Mouse (Mus musculus): ENCODE measurements around the gene Cep19. TPM values are rescaled to one million over a fixed set of nuclear protein-coding genes. Genes with fewer than 3 reads are reported as not detected.

The Cep19 gene
- total and polyA plus RNA-seq, 3 experiments, result 7.1 to 8.7 TPM; not detected in 1

DNA sequence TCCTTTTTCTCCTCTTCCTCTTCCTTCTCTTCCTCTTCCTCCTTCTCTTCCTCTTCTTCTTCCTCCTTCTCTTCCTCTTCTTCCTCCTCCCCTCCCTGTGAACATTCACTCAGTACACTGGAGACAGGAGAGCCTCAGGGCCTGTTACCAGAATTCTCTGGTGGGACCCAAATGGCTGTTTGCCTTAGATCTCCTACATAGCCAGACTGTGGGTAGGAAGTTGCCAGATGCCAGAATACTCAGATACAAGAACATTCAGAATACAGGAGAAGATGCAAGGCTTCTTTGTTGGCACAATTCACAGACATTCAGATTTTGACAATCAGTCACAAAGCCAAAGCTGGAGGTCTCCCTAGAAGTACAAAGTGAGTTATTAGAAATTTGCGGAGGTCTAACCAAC, 39.4 kb downstream of the Cep19 start:
- TF ChIP-seq ELF1 (IDR thresholded peaks at IDR 0.05; ENCODE audit: low read depth, low read length) (no peak), GATA1 (IDR thresholded peaks at IDR 0.05; ENCODE audit: low read depth, low read length) (no peak), CTCF (IDR thresholded peaks at IDR 0.05 in 2 of 3, conservative IDR thresholded peaks at IDR 0.05 in 1 of 3; ENCODE audit: control insufficient read depth in 1 of 3, insufficient read depth in 1 of 3, low read depth in 2 of 3, low read length in 3 of 3, poor library complexity in 1 of 3, severe bottlenecking in 1 of 3) (no peak), POLR2AphosphoS2 (IDR thresholded peaks at IDR 0.05; ENCODE audit: low read length) (no peak), CHD1 (IDR thresholded peaks at IDR 0.05; ENCODE audit: low read depth, low read length) (no peak), JUND (IDR thresholded peaks at IDR 0.05; ENCODE audit: low read depth, low read length) (no peak), ZMIZ1 (IDR thresholded peaks at IDR 0.05; ENCODE audit: low read depth, low read length) (no peak), SMC3 (IDR thresholded peaks at IDR 0.05; ENCODE audit: low read depth, low read length) (no peak), MXI1 (IDR thresholded peaks at IDR 0.05; ENCODE audit: low read depth, low read length) (no peak), MAX (IDR thresholded peaks at IDR 0.05; ENCODE audit: low read length) (no peak), USF1 (IDR thresholded peaks at IDR 0.05; ENCODE audit: low read depth, low read length) (no peak), HCFC1 (IDR thresholded peaks at IDR 0.05; ENCODE audit: low read depth, low read length) (no peak), ZNF384 (IDR thresholded peaks at IDR 0.05; ENCODE audit: low read depth, low read length) (no peak), MYB (IDR thresholded peaks at IDR 0.05; ENCODE audit: low read depth, low read length) (no peak), KAT2A (conservative IDR thresholded peaks at IDR 0.05; ENCODE audit: low read depth, low read length) (no peak), CHD2 (IDR thresholded peaks at IDR 0.05; ENCODE audit: low read length) (no peak), EP300 (IDR thresholded peaks at IDR 0.05; ENCODE audit: low read depth in 1 of 2, low read length in 2 of 2) (no peak), RAD21 (IDR thresholded peaks at IDR 0.05; ENCODE audit: low read depth, low read length) (no peak), ZKSCAN1 (IDR thresholded peaks at IDR 0.05; ENCODE audit: low read depth, low read length) (no peak), BHLHE40 (IDR thresholded peaks at IDR 0.05; ENCODE audit: borderline replicate concordance, low read depth, low read length) (no peak)
- Histone ChIP-seq H3K79me2 (ENCODE audit: control insufficient read depth, insufficient read depth, low read length, poor library complexity) (no peaks in the 10 kb centered on the region), H3K9ac (ENCODE audit: control insufficient read depth, low read depth, low read length, poor library complexity, severe bottlenecking) (no peak overlapping the region), H3K27ac (ENCODE audit: control insufficient read depth, low read depth, low read length) (no peak overlapping the region), H3K4me1 (ENCODE audit: control insufficient read depth in 1 of 2, insufficient read depth in 2 of 2, low read length in 2 of 2) (no peaks in the 10 kb centered on the region; a peak in 1 of 4 replicates), H3K9me3 (replicated peaks; ENCODE audit: insufficient read depth, low read length) (no peaks in the 10 kb centered on the region), H3K36me3 (ENCODE audit: control insufficient read depth in 1 of 2, insufficient read depth in 2 of 2, low read length in 2 of 2) (peaks cover 0 to 7% of the 10 kb centered on the region in 2 experiments; a peak in 1 of 4 replicates), H3K27me3 (ENCODE audit: control insufficient read depth in 1 of 2, insufficient read depth in 2 of 2, low read length in 2 of 2) (no peaks in the 10 kb centered on the region), H3K4me3 (ENCODE audit: control insufficient read depth in 1 of 2, insufficient read depth in 1 of 2, low read depth in 2 of 2, low read length in 2 of 2) (no peak overlapping the region)
- DNase-seq (ENCODE audit: low read depth, low spot score), result no peak

DNA sequence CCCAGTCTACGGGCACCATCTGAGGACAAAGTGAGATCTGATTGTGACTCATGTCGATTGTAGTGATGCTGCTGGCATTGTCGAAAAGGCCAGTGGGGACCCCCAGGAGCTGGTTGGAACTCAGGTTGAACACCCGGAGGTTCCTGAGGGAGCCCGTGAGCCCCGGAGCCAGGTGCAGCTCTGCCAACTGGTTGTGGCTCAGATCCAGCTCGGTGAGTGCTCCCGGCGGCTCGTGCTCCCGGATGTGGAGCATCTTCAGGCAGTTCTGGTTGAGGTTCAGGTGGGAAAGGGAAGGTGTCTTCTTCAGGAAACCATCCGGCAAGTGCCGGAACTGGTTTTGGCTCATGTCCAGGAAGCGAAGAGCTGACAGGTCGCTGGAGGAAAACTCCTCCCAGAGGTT, 44.2 kb downstream of the Cep19 start:
- Histone ChIP-seq H3K27ac (ENCODE audit: control insufficient read depth, low read depth, low read length) (no peak overlapping the region), H3K27me3 (ENCODE audit: control insufficient read depth in 1 of 2, insufficient read depth in 2 of 2, low read length in 2 of 2) (no peaks in the 10 kb centered on the region), H3K79me2 (ENCODE audit: control insufficient read depth, insufficient read depth, low read length, poor library complexity) (peaks cover 4% of the 10 kb centered on the region), H3K4me3 (ENCODE audit: control insufficient read depth in 1 of 2, insufficient read depth in 1 of 2, low read depth in 2 of 2, low read length in 2 of 2) (no peak overlapping the region), H3K36me3 (ENCODE audit: control insufficient read depth in 1 of 2, insufficient read depth in 2 of 2, low read length in 2 of 2) (peaks cover 0 to 22% of the 10 kb centered on the region in 2 experiments; a peak in 2 of 4 replicates), H3K9me3 (replicated peaks; ENCODE audit: insufficient read depth, low read length) (no peaks in the 10 kb centered on the region), H3K4me1 (ENCODE audit: control insufficient read depth in 1 of 2, insufficient read depth in 2 of 2, low read length in 2 of 2) (no peaks in the 10 kb centered on the region; a peak in 1 of 4 replicates), H3K9ac (ENCODE audit: control insufficient read depth, low read depth, low read length, poor library complexity, severe bottlenecking) (no peak overlapping the region)
- DNase-seq (ENCODE audit: low read depth, low spot score), result no peak
- TF ChIP-seq ZKSCAN1 (IDR thresholded peaks at IDR 0.05; ENCODE audit: low read depth, low read length) (no peak), CHD1 (IDR thresholded peaks at IDR 0.05; ENCODE audit: low read depth, low read length) (no peak), MEF2A (IDR thresholded peaks at IDR 0.05; ENCODE audit: extremely low read depth, insufficient replicate concordance, low read depth, low read length, poor library complexity, severe bottlenecking) (no peak), MYC (IDR thresholded peaks at IDR 0.05; ENCODE audit: low read depth, low read length) (no peak), E2F4 (IDR thresholded peaks at IDR 0.05; ENCODE audit: borderline replicate concordance, low read depth, low read length) (no peak), CTCF (IDR thresholded peaks at IDR 0.05 in 2 of 3, conservative IDR thresholded peaks at IDR 0.05 in 1 of 3; ENCODE audit: control insufficient read depth in 1 of 3, insufficient read depth in 1 of 3, low read depth in 2 of 3, low read length in 3 of 3, poor library complexity in 1 of 3, severe bottlenecking in 1 of 3) (no peak), KAT2A (conservative IDR thresholded peaks at IDR 0.05; ENCODE audit: low read depth, low read length) (no peak), POLR2AphosphoS5 (IDR thresholded peaks at IDR 0.05; ENCODE audit: borderline replicate concordance, low read depth, low read length) (no peak), EP300 (IDR thresholded peaks at IDR 0.05; ENCODE audit: low read depth in 1 of 2, low read length in 2 of 2) (no peak), ZMIZ1 (IDR thresholded peaks at IDR 0.05; ENCODE audit: low read depth, low read length) (no peak), HCFC1 (IDR thresholded peaks at IDR 0.05; ENCODE audit: low read depth, low read length) (no peak), ZNF384 (IDR thresholded peaks at IDR 0.05; ENCODE audit: low read depth, low read length) (no peak), JUND (IDR thresholded peaks at IDR 0.05; ENCODE audit: low read depth, low read length) (no peak), UBTF (IDR thresholded peaks at IDR 0.05; ENCODE audit: borderline replicate concordance, insufficient read depth, low read depth, low read length) (no peak), NELFE (IDR thresholded peaks at IDR 0.05; ENCODE audit: low read depth, low read length) (no peak), ZC3H11A (IDR thresholded peaks at IDR 0.05; ENCODE audit: low read depth, low read length) (no peak)
